Mouse (Mus musculus) ES-E14 (cell line): ENCODE results near the gene Srcap. TPM values are rescaled to one million over a fixed set of nuclear protein-coding genes. Genes with fewer than 3 reads are reported as not detected.

ENCODE experiments used
- DNase-seq: peaks from one replicate; pipeline ENCODE4 v3.0.0-alpha.2; 2013; ENCODE audit warnings: low read depth, low spot score
- H3K27ac ChIP-seq: 2 replicates; pipeline ENCODE4 v1.5.1; 2012; ENCODE audit warnings: low read depth, mild to moderate bottlenecking, low read length, moderate library complexity, mixed read lengths; ENCODE audit not compliant: poor library complexity, insufficient read depth, severe bottlenecking
- H3K36me3 ChIP-seq: 2 replicates; pipeline ENCODE4 v1.6.1; 2012; ENCODE audit warnings: mild to moderate bottlenecking, low read length, moderate library complexity, mixed read lengths; ENCODE audit not compliant: control insufficient read depth, poor library complexity, insufficient read depth, severe bottlenecking
- H3K4me1 ChIP-seq, 2 experiments: fragments of 150-350 bp in 1 of 2; sonication (generic) in 1 of 2; 2 replicates each; pipeline ENCODE4 v1.6.1; 2012; ENCODE audit warnings: low read length in 2 of 2, mild to moderate bottlenecking in 1 of 2, mixed read lengths in 1 of 2; ENCODE audit not compliant: control insufficient read depth in 2 of 2, insufficient read depth in 2 of 2, poor library complexity in 1 of 2
- H3K4me3 ChIP-seq, 2 experiments: fragments of 150-350 bp in 1 of 2; sonication (generic) in 1 of 2; 2 replicates each; pipeline ENCODE4 v1.5.1; 2012; ENCODE audit warnings: low read length in 2 of 2, low read depth in 1 of 2, mild to moderate bottlenecking in 1 of 2, mixed read lengths in 1 of 2; ENCODE audit not compliant: insufficient read depth in 1 of 2, poor library complexity in 1 of 2, severe bottlenecking in 1 of 2
- H3K9ac ChIP-seq: 2 replicates; pipeline ENCODE4 v1.6.1; 2012; ENCODE audit warnings: low read depth, mild to moderate bottlenecking, low read length, mixed read lengths; ENCODE audit not compliant: poor library complexity, insufficient read depth, severe bottlenecking
- H3K9me3 ChIP-seq: fragments of 150-350 bp; sonication (generic); 2 replicates; pipeline ENCODE4 v1.6.1; 2012; ENCODE audit warnings: low read depth, mild to moderate bottlenecking, low read length; ENCODE audit not compliant: control insufficient read depth, insufficient read depth
- CHD2 ChIP-seq: IDR thresholded peaks from 2 replicates; pipeline ENCODE4 v1.6.1; 2014; ENCODE audit warnings: mild to moderate bottlenecking, low read depth, low read length, inconsistent platforms
- HCFC1 ChIP-seq: IDR thresholded peaks from 2 replicates; pipeline ENCODE4 v1.6.1; 2012; ENCODE audit warnings: low read length, inconsistent platforms, borderline replicate concordance; ENCODE audit not compliant: insufficient read depth
- MAFK ChIP-seq: IDR thresholded peaks from 2 replicates; pipeline ENCODE4 v1.6.1; 2014; ENCODE audit warnings: mild to moderate bottlenecking, low read depth, low read length, inconsistent platforms; ENCODE audit not compliant: insufficient read depth
- ZC3H11A ChIP-seq: IDR thresholded peaks from 2 replicates; pipeline ENCODE4 v1.6.1; 2012; ENCODE audit warnings: low read depth, mild to moderate bottlenecking, inconsistent platforms, low read length, borderline replicate concordance
- ZNF384 ChIP-seq: IDR thresholded peaks from 2 replicates; pipeline ENCODE4 v1.6.1; 2012; ENCODE audit warnings: low read depth, low read length, inconsistent platforms
- in situ Hi-C, 2 experiments: fragments of 600-800 bp; cut with MboI; formaldehyde crosslinking; loops; one replicate each; pipeline ENCODE4 v1.15.1; 2025; ENCODE audit warnings: low sequenced_read_pairs in 2 of 2, inconsistent platforms in 1 of 2; ENCODE audit not compliant: unreplicated experiment in 2 of 2
- total RNA-seq: library from RNA; depleted of rRNA; stranded (reverse); fragments of 300-350 nt; gene quantifications from 2 replicates; pipeline ENCODE4 v1.2.3, GENCODE M21; 2012

Srcap gene
- total RNA-seq, 1 experiment, result 50.7 TPM

DNA sequence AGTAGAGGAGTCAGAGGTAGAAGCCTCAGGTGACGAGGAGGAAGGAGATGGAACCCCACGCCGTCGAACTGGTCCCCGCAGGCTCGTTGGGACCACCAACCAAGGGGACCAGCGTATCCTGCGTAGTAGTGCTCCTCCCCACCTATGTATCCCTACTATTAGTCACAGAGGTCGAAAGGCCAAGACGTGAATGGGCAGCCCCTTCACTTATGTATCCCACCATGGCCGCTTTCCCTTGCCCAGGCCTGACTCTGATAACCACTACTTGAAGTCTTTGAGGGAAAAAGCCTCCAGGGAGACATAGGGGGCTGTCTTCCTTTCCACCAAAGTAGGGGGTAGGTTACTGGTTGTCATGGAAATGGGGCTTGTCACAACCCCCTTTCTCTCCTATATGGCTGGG is 48.8 kb downstream of the Srcap start:
- Histone ChIP-seq H3K4me3 (peak overlapping the region in 1 of 2 experiments; percentile 24; a peak in 1 of 4 replicates), H3K27ac (no peak overlapping the region), H3K4me1 (peaks cover 0 to 13% of the 10 kb centered on the region in 2 experiments; a peak in 2 of 4 replicates), H3K9ac (no peak overlapping the region), H3K9me3 (no peaks in the 10 kb centered on the region), H3K36me3 (peaks cover 39% of the 10 kb centered on the region)
- DNase-seq, result no peak
- TF ChIP-seq HCFC1 (no peak), CHD2 (no peak), MAFK (no peak), ZC3H11A (no peak)
- in situ Hi-C loops, result no loop called here

DNA sequence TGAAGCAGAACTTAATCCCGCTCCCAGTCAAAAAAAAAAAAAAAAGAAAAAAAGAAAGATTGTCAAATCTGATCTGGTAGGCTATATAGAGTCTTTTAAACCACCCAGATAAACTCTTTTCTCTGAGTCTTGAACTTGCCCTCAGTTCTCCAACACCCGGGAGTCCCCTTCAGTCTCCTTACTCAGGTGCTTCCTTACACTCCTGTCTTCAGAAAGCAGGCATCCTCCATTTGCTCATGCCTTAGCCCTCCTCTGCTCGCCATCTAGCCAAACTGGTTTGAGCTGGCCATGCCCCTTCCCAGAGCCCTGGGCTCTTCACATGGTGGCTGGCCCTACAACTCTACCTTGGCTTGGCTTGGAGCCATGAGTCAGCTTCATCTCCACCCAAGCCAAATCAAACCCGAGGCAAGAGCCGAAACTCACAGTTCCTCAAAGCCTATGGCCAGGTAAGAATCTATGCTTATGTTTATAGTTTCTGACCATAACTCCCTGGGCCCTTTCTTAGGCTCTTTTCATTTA is 49.6 kb downstream of the Srcap start, which contains the start of gene Tmem265:
Gene Tmem265 (plus strand): TSS at position 51 of the 519 bp plus-strand sequence.
- Histone ChIP-seq H3K4me3 (peak within 1 kb of the TSS in 1 of 2 experiments; percentile 24; a peak in 1 of 4 replicates), H3K4me1 (peaks cover 0 to 13% of the 10 kb centered on the region in 2 experiments; a peak in 2 of 4 replicates), H3K9me3 (no peaks in the 10 kb centered on the region), H3K36me3 (peaks cover 38% of the 10 kb centered on the region), H3K9ac (no peak within 1 kb of the TSS; the same call in 1 of the 2 replicates), H3K27ac (no peak within 1 kb of the TSS)
- in situ Hi-C loops, result no loop called here
- no peak for TF ChIP-seq ZNF384
- TF ChIP-seq HCFC1, result no peak
- TF ChIP-seq ZC3H11A, result no peak
- no peak for TF ChIP-seq CHD2
- no peak for TF ChIP-seq MAFK
- no peak for DNase-seq

DNA sequence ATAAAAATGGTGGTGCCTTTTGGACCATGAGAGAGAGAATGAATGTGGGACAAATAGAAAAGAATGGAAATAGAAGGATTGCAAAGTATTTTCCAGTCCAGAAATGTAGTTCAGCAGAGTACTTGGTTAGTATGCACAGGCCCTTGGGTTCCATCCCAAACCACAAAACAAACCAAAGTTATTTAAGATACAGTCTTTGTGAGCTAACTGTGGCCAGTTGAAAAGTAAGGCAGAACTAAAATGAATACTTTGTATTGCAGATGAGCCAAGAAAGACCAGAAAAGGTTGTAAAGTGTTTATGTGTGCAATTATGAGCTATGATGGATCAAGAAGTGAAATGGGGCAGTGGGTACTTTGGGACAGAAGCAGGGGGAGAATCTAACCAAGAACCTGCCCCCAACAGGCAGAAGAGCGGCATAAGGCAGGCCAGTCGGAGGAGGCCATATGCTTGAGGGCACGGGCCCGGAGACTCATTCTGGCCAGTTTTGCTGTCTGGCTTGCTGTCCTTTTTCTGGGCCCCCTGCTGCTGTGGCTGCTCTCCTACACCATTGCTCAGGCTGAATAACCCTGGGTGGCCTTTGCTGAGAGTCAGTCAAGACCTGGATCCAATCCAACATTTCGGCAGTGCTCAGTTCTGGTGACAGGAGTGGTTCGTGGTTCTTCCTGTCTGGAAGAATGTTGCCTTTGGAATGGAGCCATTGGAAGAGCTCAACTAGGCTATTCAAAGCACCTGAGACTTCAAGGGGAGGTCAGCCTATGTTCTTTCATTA is 52.8 kb downstream of the Srcap start:
- in situ Hi-C loops, result no loop called here
- peaks cover 17% of the 10 kb centered on the region for H3K36me3 ChIP-seq
- no peak overlapping the region for H3K9ac ChIP-seq
- TF ChIP-seq HCFC1, result no peak
- no peak for TF ChIP-seq MAFK
- no peak for TF ChIP-seq ZC3H11A
- TF ChIP-seq ZNF384, result no peak
- TF ChIP-seq CHD2, result no peak
- H3K4me3 ChIP-seq, result no peak overlapping the region
- H3K4me1 ChIP-seq, result peaks cover 0 to 13% of the 10 kb centered on the region in 2 experiments; a peak in 2 of 4 replicates
- H3K9me3 ChIP-seq, result no peaks in the 10 kb centered on the region
- no peak for DNase-seq
- H3K27ac ChIP-seq, result peak overlapping the region; percentile 28; the same call in 1 of the 2 replicates

DNA sequence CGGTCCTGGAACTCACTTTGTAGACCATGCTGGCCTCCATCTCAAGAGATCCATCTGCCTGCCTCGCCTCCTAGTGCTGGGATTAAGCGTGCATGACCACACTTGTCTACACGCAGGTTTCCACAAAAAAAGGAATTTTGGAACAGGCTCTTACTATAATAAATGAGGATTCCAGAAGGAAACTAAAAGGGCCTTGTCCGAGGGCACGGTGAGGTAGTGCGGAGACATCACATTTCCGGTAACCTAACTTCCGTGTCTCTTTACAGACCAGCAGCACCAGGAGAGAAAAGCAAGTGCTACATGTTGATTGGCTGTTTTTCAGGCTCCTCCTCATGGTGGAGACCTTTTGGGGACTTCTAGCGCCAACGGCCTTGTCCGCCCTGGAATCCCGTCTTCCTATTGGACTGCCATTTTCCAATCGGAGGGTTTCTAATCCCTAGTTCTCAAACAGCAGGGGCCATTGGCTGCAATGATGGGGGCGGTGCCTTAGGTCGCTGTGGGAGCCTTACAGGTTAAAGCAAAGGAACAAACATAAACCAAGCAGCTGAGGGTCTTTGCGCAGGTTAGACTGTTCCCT is 61.2 kb downstream of the Srcap start, which contains the start of gene Phkg2:
Gene Phkg2 (plus strand): TSS at position 446 of the 577 bp plus-strand sequence.
- TF ChIP-seq MAFK (no peak), CHD2 (peak; percentile 76)
- Histone ChIP-seq H3K9me3 (no peaks in the 10 kb centered on the region), H3K27ac (peak within 1 kb of the TSS; percentile 61), H3K4me1 (peaks cover 2 to 6% of the 10 kb centered on the region in 2 experiments; a peak in 3 of 4 replicates), H3K9ac (peak within 1 kb of the TSS; percentile 94), H3K4me3 (peak within 1 kb of the TSS; percentile 84 to 96), H3K36me3 (peaks cover 5% of the 10 kb centered on the region)
- in situ Hi-C loops, result no loop called here
- peak; percentile 97 for DNase-seq
